Mouse (Mus musculus): ENCODE data around the gene Fam53a.

Fam53a gene

GRCm38 (mm10) chr5:33629301-33629987, at the start of gene Fam53a, which contains the start of gene Gm9903:
TSS of gene Fam53a (minus strand) at chr5:33629635.
TSS of gene Gm9903 (plus strand) at chr5:33629925.
- no peak for DNase-seq (ENCODE audit: extremely low read depth, low read depth, low spot score)

- no peak for DNase-seq (ENCODE audit: extremely low read depth, low read depth, low spot score)
These were observed 48.8 kb upstream of the Fam53a start for GRCm38 (mm10) chr5:33678244-33678643.

GRCm38 (mm10) chr5:33675964-33676363, 46.5 kb upstream of the Fam53a start:
- DNase-seq (ENCODE audit: extremely low read depth, low read depth, low spot score): no peak

GRCm38 (mm10) chr5:33674439-33674838, 45.0 kb upstream of the Fam53a start:
- no peak for DNase-seq (ENCODE audit: extremely low read depth, low read depth, low spot score)

GRCm38 (mm10) chr5:33671659-33672058, 42.2 kb upstream of the Fam53a start:
- no peak for DNase-seq (ENCODE audit: extremely low read depth, low read depth, low spot score)

GRCm38 (mm10) chr5:33668223-33668622, 38.8 kb upstream of the Fam53a start:
- no peak for DNase-seq (ENCODE audit: extremely low read depth, low read depth, low spot score)

- DNase-seq (ENCODE audit: extremely low read depth, low read depth, low spot score): no peak
These were observed 29.2 kb upstream of the Fam53a start for GRCm38 (mm10) chr5:33658664-33659050.

- DNase-seq (ENCODE audit: extremely low read depth, low read depth, low spot score): peak; percentile 86
These were observed 28.6 kb upstream of the Fam53a start, which contains the start of the genes Tacc3 and Tmem129 for GRCm38 (mm10) chr5:33657787-33658663. TSS of gene Tacc3 (plus strand) at chr5:33658128. TSS of gene Tmem129 (minus strand) at chr5:33658416.

- no peak for DNase-seq (ENCODE audit: extremely low read depth, low read depth, low spot score)
These were observed 27.9 kb upstream of the Fam53a start for GRCm38 (mm10) chr5:33657251-33657786.

GRCm38 (mm10) chr5:33656739-33657138, 27.3 kb upstream of the Fam53a start:
- no peak for DNase-seq (ENCODE audit: extremely low read depth, low read depth, low spot score)

- DNase-seq (ENCODE audit: extremely low read depth, low read depth, low spot score): no peak
These were observed 25.9 kb upstream of the Fam53a start for GRCm38 (mm10) chr5:33655251-33655840.

GRCm38 (mm10) chr5:33654424-33654823, 25.0 kb upstream of the Fam53a start:
- no peak for DNase-seq (ENCODE audit: extremely low read depth, low read depth, low spot score)

GRCm38 (mm10) chr5:33652783-33653173, 23.3 kb upstream of the Fam53a start:
- DNase-seq (ENCODE audit: extremely low read depth, low read depth, low spot score): no peak

GRCm38 (mm10) chr5:33651921-33652782, 22.7 kb upstream of the Fam53a start, which contains the start of gene Slbp:
TSS of gene Slbp (minus strand) at chr5:33652574.
- no peak for DNase-seq (ENCODE audit: extremely low read depth, low read depth, low spot score)

GRCm38 (mm10) chr5:33651541-33651920, 22.1 kb upstream of the Fam53a start:
- no peak for DNase-seq (ENCODE audit: extremely low read depth, low read depth, low spot score)

GRCm38 (mm10) chr5:33651017-33651416, 21.6 kb upstream of the Fam53a start:
- no peak for DNase-seq (ENCODE audit: extremely low read depth, low read depth, low spot score)

- DNase-seq (ENCODE audit: extremely low read depth, low read depth, low spot score): no peak
These were observed 11.2 kb upstream of the Fam53a start for GRCm38 (mm10) chr5:33640652-33641051.

GRCm38 (mm10) chr5:33638826-33639225, 9.4 kb upstream of the Fam53a start:
- no peak for DNase-seq (ENCODE audit: extremely low read depth, low read depth, low spot score)

- no peak for DNase-seq (ENCODE audit: extremely low read depth, low read depth, low spot score)
These were observed 8.3 kb upstream of the Fam53a start for GRCm38 (mm10) chr5:33637606-33638350.

GRCm38 (mm10) chr5:33635361-33635760, 5.9 kb upstream of the Fam53a start:
- DNase-seq (ENCODE audit: extremely low read depth, low read depth, low spot score): no peak
